Mouse (Mus musculus) intestine, embryonic 14.5 days (tissue): ENCODE measurements at regions not wholly inside any gene's neighbourhood (a gene's known extent, or its start where the extent isn't known, plus 50 kb on each side); places are given as distances from the start of the nearest gene placed in this dataset.
A peak's percentile ranks its signal among the peaks of the same experiment; 100 is the strongest.

Experiments used
- ATAC-seq: fragments of 200-750 bp; cut with Nextera tagmentation; replicated peaks from 2 replicates; pipeline ENCODE4 v1.8.0; 2017; ENCODE audit warnings: low read depth, moderate number of reproducible peaks, moderate TSS enrichment, moderate library complexity; ENCODE audit not compliant: low FRiP score, low TSS enrichment
- DNase-seq: peaks from one replicate; pipeline ENCODE4 v3.0.0-alpha.2; 2018; ENCODE audit warnings: low spot score
- H3K27ac ChIP-seq: fragments of 300-500 bp; sonication (generic); 2 replicates; pipeline ENCODE4 v1.5.1; 2014; ENCODE audit warnings: low read depth, mild to moderate bottlenecking, control low read depth
- H3K27me3 ChIP-seq: fragments of 300-500 bp; sonication (generic); replicated peaks from 2 replicates; pipeline ENCODE4 v1.6.1; 2014; ENCODE audit warnings: low read length, control low read depth; ENCODE audit not compliant: control insufficient read depth, insufficient read depth
- H3K36me3 ChIP-seq: fragments of 300-500 bp; sonication (generic); 2 replicates; pipeline ENCODE4 v1.6.1; 2014; ENCODE audit warnings: low read length, control low read depth; ENCODE audit not compliant: control insufficient read depth, insufficient read depth
- H3K4me1 ChIP-seq: fragments of 300-500 bp; sonication (generic); replicated peaks from 2 replicates; pipeline ENCODE4 v1.6.1; 2014; ENCODE audit warnings: low read length, control low read depth, mixed read lengths; ENCODE audit not compliant: control insufficient read depth, insufficient read depth
- H3K4me2 ChIP-seq: fragments of 300-500 bp; sonication (generic); 2 replicates; pipeline ENCODE4 v1.6.1; 2014; ENCODE audit warnings: low read length
- H3K4me3 ChIP-seq: fragments of 300-500 bp; sonication (generic); 2 replicates; pipeline ENCODE4 v1.5.1; 2014; ENCODE audit warnings: low read depth, low read length, control low read depth, mixed read lengths
- H3K9ac ChIP-seq: fragments of 300-500 bp; sonication (generic); 2 replicates; pipeline ENCODE4 v1.6.1; 2014; ENCODE audit warnings: mild to moderate bottlenecking, low read length
- H3K9me3 ChIP-seq: fragments of 300-500 bp; sonication (generic); 2 replicates; pipeline ENCODE4 v1.6.1; 2016; ENCODE audit warnings: low read length, control low read depth; ENCODE audit not compliant: control insufficient read depth
- WGBS: fragments of 180-500 bp; shearing (Covaris S2); extraction: QIAGEN DNeasy Blood & Tissue Kit; methylation state at CpG from one replicate; pipeline ENCODE4 v1.1.7; 2014; 5-methylcytosine and 5-hydroxymethylcytosine counted together

DNA sequence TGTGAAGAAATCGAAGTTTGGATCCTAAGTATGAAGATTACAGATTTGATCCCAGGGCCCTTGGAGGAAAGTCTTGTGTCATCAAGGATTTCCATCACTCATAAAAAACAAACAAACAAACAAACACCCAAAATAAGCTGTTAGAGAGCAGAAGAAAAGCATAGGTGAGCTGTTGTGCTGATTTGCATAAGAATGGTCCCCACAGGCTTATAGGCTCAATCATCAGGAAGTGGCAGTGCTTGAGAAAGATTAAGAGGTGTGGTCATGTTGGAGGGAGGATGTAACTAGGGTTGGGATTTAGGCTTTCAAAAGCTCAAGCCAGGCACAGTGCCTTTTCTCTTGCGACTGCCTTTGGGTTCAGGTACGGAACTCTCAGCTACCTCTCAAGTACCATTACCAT lies 205.1 kb downstream of the Gm10260 start:
- no peak for ATAC-seq
- H3K27ac ChIP-seq, result no peak overlapping the region
- no peak for DNase-seq
- H3K36me3 ChIP-seq, result no peaks in the 10 kb centered on the region
- no peak overlapping the region for H3K4me3 ChIP-seq
- 95% methylated on average over 3 of the region's 3 CpGs for WGBS
- H3K9ac ChIP-seq, result no peak overlapping the region
- no peaks in the 10 kb centered on the region for H3K27me3 ChIP-seq
- H3K4me2 ChIP-seq, result no peak overlapping the region
- H3K4me1 ChIP-seq, result no peaks in the 10 kb centered on the region
- no peaks in the 10 kb centered on the region for H3K9me3 ChIP-seq

DNA sequence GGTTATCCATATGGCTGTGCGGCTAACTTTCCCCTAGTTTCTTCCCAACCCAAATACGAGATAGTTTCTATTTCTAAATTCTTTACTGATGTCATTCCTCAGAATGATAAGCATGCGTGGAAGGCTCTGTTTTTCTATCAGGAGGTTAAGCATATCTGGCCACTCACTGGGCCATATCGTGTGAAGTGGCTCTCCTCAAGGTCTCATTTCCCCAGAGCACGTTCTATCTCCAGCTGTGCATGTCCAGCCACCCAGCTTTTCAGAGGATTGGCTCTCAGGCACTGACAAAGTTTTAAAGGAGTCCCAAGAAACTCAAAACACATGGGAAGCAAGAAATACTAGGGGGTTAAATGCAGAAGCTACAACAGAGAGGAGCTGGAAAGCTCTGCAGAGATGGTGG lies 205.8 kb downstream of the Gm10260 start:
- Histone ChIP-seq H3K4me2 (no peak overlapping the region), H3K9ac (no peak overlapping the region), H3K27me3 (no peaks in the 10 kb centered on the region), H3K4me1 (0 out of 2 replicates have a peak, but pooled peaks cover under 1% of the 10 kb centered on the region), H3K27ac (no peak overlapping the region), H3K4me3 (no peak overlapping the region), H3K9me3 (no peaks in the 10 kb centered on the region), H3K36me3 (no peaks in the 10 kb centered on the region)
- WGBS, result 62% methylated on average over 5 of the region's 5 CpGs
- ATAC-seq (no peak), DNase-seq (no peak)

DNA sequence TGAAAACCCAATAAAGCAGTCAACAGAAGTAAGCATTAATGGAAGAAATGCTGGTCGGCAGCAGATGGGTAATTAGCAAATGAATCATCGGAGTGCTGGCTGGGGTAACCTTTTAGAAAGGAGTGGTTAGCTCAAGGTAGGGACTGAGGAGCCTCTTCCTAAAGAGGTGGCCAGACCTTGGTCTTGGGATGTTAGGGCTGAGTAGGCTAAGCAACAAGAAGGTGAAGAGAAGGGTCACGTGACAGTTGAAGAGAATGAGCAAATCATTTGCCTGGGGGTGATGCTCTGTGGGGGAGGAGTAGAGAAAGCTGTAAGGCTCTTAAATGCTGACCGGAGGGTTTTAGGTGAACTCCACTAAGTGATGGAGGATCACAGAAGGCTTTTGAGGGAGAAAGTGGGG lies 208.2 kb downstream of the Gm10260 start:
- Histone ChIP-seq H3K27me3 (no peaks in the 10 kb centered on the region), H3K9ac (no peak overlapping the region), H3K4me2 (no peak overlapping the region), H3K36me3 (no peaks in the 10 kb centered on the region), H3K9me3 (no peaks in the 10 kb centered on the region), H3K27ac (no peak overlapping the region), H3K4me3 (no peak overlapping the region), H3K4me1 (peaks cover 21% of the 10 kb centered on the region)
- DNase-seq (no peak), ATAC-seq (no peak)
- 79% methylated on average over 4 of the region's 4 CpGs for WGBS

DNA sequence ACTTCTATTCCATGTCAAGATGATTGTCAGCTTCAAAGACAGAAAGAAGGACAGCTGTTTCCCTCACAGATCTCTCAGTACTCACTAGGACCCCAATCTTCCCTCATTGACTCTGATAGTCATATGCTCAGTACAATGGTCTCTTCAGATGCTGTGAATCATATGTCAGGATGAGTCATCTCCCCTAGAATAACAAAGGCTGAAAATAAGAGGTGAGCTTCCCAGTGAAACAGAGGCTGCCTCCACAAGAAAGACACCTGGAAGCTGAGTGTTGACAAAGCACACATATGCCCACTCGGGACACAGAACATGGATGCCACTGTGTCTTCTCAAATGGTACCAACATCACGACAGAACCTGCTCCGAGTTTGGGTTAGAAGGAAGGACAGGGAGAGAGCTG lies 209.6 kb downstream of the Gm10260 start:
- ATAC-seq, result no peak
- 91% methylated on average over 3 of the region's 3 CpGs for WGBS
- no peaks in the 10 kb centered on the region for H3K27me3 ChIP-seq
- H3K4me3 ChIP-seq, result no peak overlapping the region
- H3K4me2 ChIP-seq, result no peak overlapping the region
- peaks cover 28% of the 10 kb centered on the region for H3K4me1 ChIP-seq
- no peaks in the 10 kb centered on the region for H3K9me3 ChIP-seq
- DNase-seq, result no peak
- H3K9ac ChIP-seq, result no peak overlapping the region
- no peak overlapping the region for H3K27ac ChIP-seq
- no peaks in the 10 kb centered on the region for H3K36me3 ChIP-seq

DNA sequence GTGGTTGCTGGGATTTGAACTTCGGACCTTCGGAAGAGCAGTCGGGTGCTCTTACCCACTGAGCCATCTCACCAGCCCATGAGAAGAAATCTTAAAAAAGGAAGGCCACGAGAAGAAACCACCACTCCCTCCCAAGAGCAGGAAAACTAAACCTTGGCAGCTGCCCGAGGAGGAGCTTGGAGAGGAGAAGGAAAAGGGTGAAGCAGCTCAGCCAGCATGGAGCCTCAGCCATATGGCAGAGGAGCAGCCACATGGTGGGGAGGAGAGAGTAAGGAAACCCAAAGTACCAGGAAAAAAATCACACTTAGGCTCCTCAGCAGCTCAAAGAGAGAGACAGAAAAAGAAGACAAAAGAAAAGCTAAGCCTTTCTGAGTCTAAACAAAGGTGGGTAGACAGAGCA lies 210.3 kb downstream of the Gm10260 start:
- no peak overlapping the region for H3K4me3 ChIP-seq
- no peak overlapping the region for H3K4me2 ChIP-seq
- H3K9ac ChIP-seq, result no peak overlapping the region
- no peaks in the 10 kb centered on the region for H3K36me3 ChIP-seq
- peaks cover 29% of the 10 kb centered on the region for H3K4me1 ChIP-seq
- H3K27ac ChIP-seq, result no peak overlapping the region
- 94% methylated on average over 5 of the region's 5 CpGs for WGBS
- no peak for DNase-seq
- H3K9me3 ChIP-seq, result no peaks in the 10 kb centered on the region
- H3K27me3 ChIP-seq, result no peaks in the 10 kb centered on the region
- ATAC-seq, result no peak

DNA sequence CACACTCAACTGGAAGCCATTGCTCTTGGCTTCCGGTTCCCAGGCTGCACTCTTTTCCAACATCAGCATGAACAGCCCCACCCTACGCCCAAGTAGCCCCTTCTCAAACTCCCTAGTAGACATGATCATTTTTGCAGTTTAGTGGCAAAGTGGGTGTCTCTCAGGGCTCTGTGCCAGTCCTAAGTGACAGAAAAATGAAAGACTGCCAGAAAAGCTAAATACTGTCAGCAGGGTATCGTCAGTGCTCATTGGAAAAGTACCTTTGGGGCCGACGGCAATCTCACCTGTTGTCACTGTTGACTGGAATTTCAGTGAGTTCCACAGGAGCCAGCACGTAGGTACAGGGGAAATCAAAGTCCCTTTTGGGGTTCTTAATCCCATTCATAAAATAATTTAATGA lies 211.0 kb downstream of the Gm10260 start:
- WGBS, result 93% methylated on average over 6 of the region's 6 CpGs
- 0 out of 2 replicates have a peak, but pooled peaks cover 2% of the 10 kb centered on the region for H3K9me3 ChIP-seq
- no peaks in the 10 kb centered on the region for H3K36me3 ChIP-seq
- DNase-seq (no peak), ATAC-seq (no peak)
- no peak overlapping the region for H3K9ac ChIP-seq
- H3K4me3 ChIP-seq, result no peak overlapping the region
- no peaks in the 10 kb centered on the region for H3K27me3 ChIP-seq
- H3K27ac ChIP-seq, result peak overlapping the region; percentile 84
- H3K4me2 ChIP-seq, result no peak overlapping the region
- H3K4me1 ChIP-seq, result peaks cover 29% of the 10 kb centered on the region

DNA sequence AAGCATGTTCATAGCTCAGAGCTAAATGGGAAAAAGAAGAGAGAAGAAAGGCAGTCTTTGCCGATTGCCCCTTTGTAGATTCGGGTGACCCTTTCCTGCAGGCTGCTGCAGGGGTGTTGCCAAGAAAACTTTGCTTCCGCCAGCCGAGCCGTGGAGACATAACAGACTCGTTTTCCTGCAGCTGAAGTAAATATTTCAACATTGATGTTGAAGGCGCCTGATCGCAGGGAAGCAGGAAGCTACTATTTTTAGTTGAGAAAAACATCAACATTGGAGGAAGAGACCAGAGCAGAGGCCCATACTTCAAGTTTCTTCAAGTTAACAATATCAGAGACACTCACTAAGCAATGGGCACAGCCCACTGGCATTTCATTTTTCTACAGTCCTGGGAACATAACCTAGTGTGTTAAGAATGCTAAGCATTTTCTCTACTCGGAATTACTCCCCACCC lies 211.9 kb downstream of the Gm10260 start:
- H3K4me2 ChIP-seq, result peak overlapping the region; percentile 23; the same call in 1 of the 2 replicates
- no peak; the same call in 1 of the 2 replicates for ATAC-seq
- H3K4me3 ChIP-seq, result no peak overlapping the region
- H3K36me3 ChIP-seq, result no peaks in the 10 kb centered on the region
- H3K4me1 ChIP-seq, result peaks cover 29% of the 10 kb centered on the region
- H3K27me3 ChIP-seq, result no peaks in the 10 kb centered on the region
- 0 out of 2 replicates have a peak, but pooled peaks cover 2% of the 10 kb centered on the region for H3K9me3 ChIP-seq
- WGBS, result 16% methylated on average over 9 of the region's 9 CpGs
- H3K9ac ChIP-seq, result no peak overlapping the region
- peak; percentile 70 for DNase-seq
- H3K27ac ChIP-seq, result peak overlapping the region; percentile 84

DNA sequence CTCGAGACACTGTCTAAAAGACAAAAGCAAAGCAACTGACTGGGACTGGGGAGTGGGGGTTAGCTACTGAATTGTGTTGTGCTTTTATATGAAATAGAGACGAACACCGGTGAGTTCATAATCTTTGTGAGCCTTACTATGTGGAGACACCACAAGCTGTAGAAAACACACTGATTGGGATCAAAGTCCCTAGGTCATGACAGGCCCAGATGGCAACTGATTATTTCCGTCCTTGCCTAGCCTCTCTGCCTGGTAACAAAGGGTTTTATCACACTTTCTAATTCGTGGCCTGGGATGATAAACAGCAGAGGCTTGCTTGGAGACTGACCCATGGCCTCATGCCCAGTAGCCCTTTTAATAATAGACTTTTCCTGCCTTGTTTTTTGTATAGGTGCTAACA lies 213.5 kb downstream of the Gm10260 start:
- Histone ChIP-seq H3K4me2 (no peak overlapping the region), H3K4me3 (no peak overlapping the region), H3K27ac (no peak overlapping the region; the same call in 1 of the 2 replicates), H3K9ac (no peak overlapping the region), H3K27me3 (no peaks in the 10 kb centered on the region), H3K36me3 (no peaks in the 10 kb centered on the region), H3K9me3 (0 out of 2 replicates have a peak, but pooled peaks cover 2% of the 10 kb centered on the region), H3K4me1 (peaks cover 29% of the 10 kb centered on the region)
- ATAC-seq (no peak), DNase-seq (no peak)
- WGBS, result 64% methylated on average over 5 of the region's 5 CpGs

DNA sequence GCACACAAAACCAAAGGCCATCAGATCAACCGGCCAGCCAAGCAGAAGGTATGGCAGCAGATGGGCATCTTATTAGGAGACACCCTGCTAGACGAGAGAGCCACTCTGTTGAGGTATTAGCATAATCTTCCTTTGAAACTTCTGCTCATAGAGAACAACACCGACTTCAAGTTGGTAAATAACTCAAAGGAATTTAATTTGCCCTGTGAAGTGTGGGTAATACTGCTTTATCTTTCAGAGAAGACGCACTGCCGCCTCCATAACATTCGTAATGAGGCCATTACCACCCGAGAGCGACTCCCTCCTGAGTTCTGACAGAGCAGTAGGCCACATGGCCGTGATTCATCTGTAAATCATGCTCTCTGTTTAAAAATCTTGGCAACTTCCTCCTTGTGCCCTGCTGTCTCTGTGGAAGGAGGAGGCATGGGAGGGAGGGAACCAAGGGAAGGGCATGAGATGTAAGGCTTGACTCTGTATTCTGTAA lies 214.4 kb downstream of the Gm10260 start:
- WGBS, result 39% methylated on average over 9 of the region's 9 CpGs
- no peak overlapping the region for H3K4me2 ChIP-seq
- DNase-seq (no peak), ATAC-seq (no peak)
- H3K9me3 ChIP-seq, result 0 out of 2 replicates have a peak, but pooled peaks cover 2% of the 10 kb centered on the region
- H3K9ac ChIP-seq, result no peak overlapping the region
- H3K27me3 ChIP-seq, result no peaks in the 10 kb centered on the region
- no peak overlapping the region for H3K4me3 ChIP-seq
- H3K4me1 ChIP-seq, result peaks cover 29% of the 10 kb centered on the region
- no peak overlapping the region for H3K27ac ChIP-seq
- H3K36me3 ChIP-seq, result no peaks in the 10 kb centered on the region
